8 mouse cellular contexts compared by ENCODE assay signal in genomic region chr13:112439105-112439818, GRCm38 (mm10). TPM values are rescaled to one million over a fixed set of nuclear protein-coding genes. Genes with fewer than 3 reads are reported as not detected.
A peak's percentile ranks its signal among the peaks of the same experiment; 100 is the strongest.
DNase-seq lines count a peak whose midpoint lies in the region; ATAC-seq lines count a peak whose summit lies in the region.

No protein-coding gene starts in this region.

- DNase-seq in kidney, adult 8-10 months: no peak
- peak; percentile 14 for DNase-seq in brain, adult 2 months (ENCODE audit: low read depth, low spot score)
- DNase-seq in hindbrain, embryonic 10.5 days (ENCODE audit: low spot score): peak; percentile 35
- peak; percentile 57 for DNase-seq in thymus, postnatal 4 days
- DNase-seq in urinary bladder, postnatal 10 days (ENCODE audit: low spot score): no peak

- 34% methylated on average over 15 of the region's 15 CpGs for WGBS in kidney, embryonic 16.5 days
- 39% methylated on average over 15 of the region's 15 CpGs for WGBS in hindbrain, embryonic 10.5 days

- H3K4me2 ChIP-seq in kidney, embryonic 16.5 days (replicated peaks; ENCODE audit: low read depth, low read length): peak overlapping the region; percentile 40

- H3K9ac ChIP-seq in kidney, embryonic 16.5 days (replicated peaks; ENCODE audit: low read length): no peak overlapping the region

- peak; percentile 61 for ATAC-seq in kidney, embryonic 16.5 days (ENCODE audit: low FRiP score, low TSS enrichment)
- ATAC-seq in erythroid progenitor cell, adult 5-6 weeks (replicated peaks; ENCODE audit: low FRiP score, poor library complexity, severe bottlenecking): no peak

- no peaks in the 10 kb centered on the region for H3K27me3 ChIP-seq in kidney, embryonic 16.5 days (ENCODE audit: insufficient read depth, low read length)
- peaks cover 4% of the 10 kb centered on the region; the same call in 1 of the 2 replicates for H3K27me3 ChIP-seq in hindbrain, embryonic 10.5 days (ENCODE audit: insufficient read depth, poor library complexity, severe bottlenecking)
- H3K27me3 ChIP-seq in megakaryocyte, embryonic 14.5 days (replicated peaks): peaks cover 2% of the 10 kb centered on the region

- H3K9me3 ChIP-seq in kidney, embryonic 16.5 days (ENCODE audit: low read length): no peaks in the 10 kb centered on the region
- no peaks in the 10 kb centered on the region for H3K9me3 ChIP-seq in hindbrain, embryonic 10.5 days
- no peaks in the 10 kb centered on the region for H3K9me3 ChIP-seq in megakaryocyte, embryonic 14.5 days

- H3K4me3 ChIP-seq in kidney, embryonic 16.5 days (ENCODE audit: low read length): peak overlapping the region; percentile 4; the same call in 1 of the 2 replicates
- H3K4me3 ChIP-seq in hindbrain, embryonic 10.5 days: peak overlapping the region; percentile 38
- H3K4me3 ChIP-seq in megakaryocyte, embryonic 14.5 days (replicated peaks): peak overlapping the region; percentile 80

- H3K27ac ChIP-seq in kidney, embryonic 16.5 days (ENCODE audit: low read length): peak overlapping the region; percentile 61
- peak overlapping the region; percentile 75; the same call in 1 of the 2 replicates for H3K27ac ChIP-seq in hindbrain, embryonic 10.5 days

- H3K4me1 ChIP-seq in kidney, embryonic 16.5 days (ENCODE audit: insufficient read depth, low read length): peaks cover 20% of the 10 kb centered on the region
- H3K4me1 ChIP-seq in hindbrain, embryonic 10.5 days (replicated peaks): peaks cover 23% of the 10 kb centered on the region
- H3K4me1 ChIP-seq in megakaryocyte, embryonic 14.5 days: peaks cover 58% of the 10 kb centered on the region

- H3K36me3 ChIP-seq in kidney, embryonic 16.5 days (ENCODE audit: insufficient read depth, low read length): no peaks in the 10 kb centered on the region
- no peaks in the 10 kb centered on the region for H3K36me3 ChIP-seq in hindbrain, embryonic 10.5 days
- no peaks in the 10 kb centered on the region for H3K36me3 ChIP-seq in megakaryocyte, embryonic 14.5 days (replicated peaks; ENCODE audit: low read length)

RNA-seq across cellular contexts. Expression of gene Il6st, which starts 24.6 kb away (rescaled TPM):
- 40.3 and 41.9 TPM in 2 replicates for polyA plus RNA-seq in kidney, embryonic 16.5 days (2015; fragmentation: Nextera tagmentation; extraction: Ambion mirVana)
- polyA plus RNA-seq in hindbrain, embryonic 10.5 days (2016; fragmentation: Nextera tagmentation; extraction: Ambion mirVana): 22.8 and 24.5 TPM in 2 replicates
- 0.86 and 2.2 TPM in 2 replicates for polyA plus RNA-seq in megakaryocyte, embryonic 14.5 days (2012; ENCODE audit: insufficient read depth, low replicate concordance)
- 13.7 and 27.7 TPM in 2 replicates for total RNA-seq in erythroid progenitor cell, adult 5-6 weeks (2015; ENCODE audit: low replicate concordance)
- 4.0 and 4.1 TPM in 2 replicates for total RNA-seq in erythroid progenitor cell, adult 5-6 weeks (2017; ENCODE audit: low replicate concordance)

Comparison
In these comparisons a context has a peak if more than half of its experiments do, and no peak if none do; other contexts are left out.
1. H3K4me3 ChIP-seq: peak in every context shown above with its lines; median percentile 80 in megakaryocyte, embryonic 14.5 days; 38 in hindbrain, embryonic 10.5 days; 4 in kidney, embryonic 16.5 days.
2. DNase-seq: peak in brain, adult 2 months (single experiment), hindbrain, embryonic 10.5 days (single experiment) and thymus, postnatal 4 days (single experiment); none in kidney, adult 8-10 months (0 of 2) and urinary bladder, postnatal 10 days (single experiment).